Mouse (Mus musculus) adrenal gland, postnatal 0 days (tissue): Measurements from ENCODE around the gene Jagn1. TPM values are rescaled to one million over a fixed set of nuclear protein-coding genes. Genes with fewer than 3 reads are reported as not detected.

ENCODE experiments used
- microRNA-seq: library from miRNA; unstranded; fragments of <30 nt; microRNA quantifications from one replicate; pipeline ENCODE4, GENCODE M21; 2016; ENCODE audit warnings: borderline replicate concordance; ENCODE audit not compliant: insufficient number of aligned reads
- polyA plus RNA-seq: library from polyadenylated mRNA; unstranded; fragments of >200 nt; fragmentation: Nextera tagmentation; extraction: Ambion mirVana; gene quantifications from 2 replicates; pipeline ENCODE4 v1.2.1, GENCODE M21; 2015

Gene Jagn1
- polyA plus RNA-seq: 62.6 and 65.0 TPM in 2 replicates

DNA sequence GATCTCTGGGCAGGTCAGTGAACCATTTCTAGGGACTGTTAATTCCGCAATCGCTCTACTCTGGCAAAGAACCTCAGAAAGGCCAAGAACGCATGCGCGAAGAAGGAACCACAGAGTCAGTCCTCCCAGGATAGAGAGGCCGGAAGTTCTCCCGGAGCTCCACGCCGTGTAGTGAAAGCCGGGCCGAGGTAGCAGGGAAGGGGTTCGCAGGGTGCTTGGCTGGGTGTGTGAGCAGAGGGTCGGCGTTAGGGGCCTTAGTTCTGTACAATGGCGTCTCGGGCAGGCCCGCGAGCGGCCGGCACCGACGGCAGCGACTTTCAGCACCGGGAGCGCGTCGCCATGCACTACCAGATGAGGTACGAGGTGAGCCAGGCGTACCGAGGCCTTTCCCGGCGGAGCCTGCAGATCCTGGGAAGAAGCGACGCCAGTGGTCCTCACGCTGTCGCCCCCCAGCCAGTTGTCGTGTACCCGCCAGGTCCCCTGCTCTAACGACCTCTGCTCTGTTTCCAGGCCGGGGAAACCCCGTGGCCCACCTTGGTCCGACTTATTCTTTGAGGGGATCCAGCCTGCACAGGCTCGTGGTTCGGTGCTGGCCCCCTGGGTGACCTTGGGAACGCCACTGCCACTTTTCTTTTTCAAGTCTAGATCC lies at the start of gene Jagn1:
Gene Jagn1, plus strand, starts transcription at position 128 of the 649 bp plus-strand sequence.

DNA sequence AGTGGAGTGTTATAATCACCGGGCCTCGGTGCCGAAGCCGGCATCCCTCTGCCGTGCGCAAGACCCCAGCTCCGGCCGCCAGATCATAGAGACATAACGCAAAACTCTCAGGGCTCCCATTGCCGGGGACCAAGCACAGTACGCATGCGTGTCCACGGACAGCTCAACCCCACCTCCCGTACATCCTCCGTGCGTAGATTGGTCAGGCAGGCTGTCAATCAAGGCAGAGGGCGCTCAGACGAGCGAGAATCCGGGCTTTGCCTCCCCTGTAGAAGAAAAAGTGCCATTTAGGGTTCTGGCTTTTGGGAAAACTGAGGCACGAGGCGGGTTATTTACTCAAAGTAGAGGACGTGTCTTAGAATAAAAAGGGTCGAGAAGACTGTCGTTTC lies 23.2 kb upstream of the Jagn1 start, which contains the start of gene Rpusd3:
Gene Rpusd3, minus strand, starts transcription at position 142 of the 389 bp plus-strand sequence.

DNA sequence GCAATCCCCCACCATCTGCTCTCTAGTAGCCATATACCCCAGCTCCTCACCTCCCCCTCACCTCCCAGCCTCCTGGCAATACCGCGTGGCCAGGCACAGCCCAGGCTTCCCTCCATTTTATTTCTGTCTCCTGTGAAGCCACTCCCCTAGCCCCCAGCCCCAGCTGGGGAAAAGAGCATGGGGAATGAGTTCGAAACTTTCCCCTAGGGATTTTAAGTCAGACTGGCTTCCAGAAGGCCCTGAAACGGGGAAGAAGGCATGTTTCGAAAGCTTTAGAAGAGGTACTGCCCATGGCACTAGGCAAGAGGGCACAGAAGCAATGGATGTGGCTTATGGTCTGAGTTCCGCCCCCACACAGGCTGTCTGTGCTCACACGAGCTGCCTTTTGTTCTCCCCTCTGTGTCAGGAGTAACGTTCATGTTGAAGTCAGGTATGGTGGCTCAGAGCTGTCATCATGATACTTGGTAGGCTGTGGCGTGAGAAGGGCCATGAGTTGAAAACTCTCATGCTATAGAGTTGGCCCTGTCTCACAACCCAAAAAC lies 6.6 kb upstream of the Jagn1 start, which contains the start of gene Cidec:
Gene Cidec, minus strand, starts transcription at position 97 of the 542 bp plus-strand sequence.

DNA sequence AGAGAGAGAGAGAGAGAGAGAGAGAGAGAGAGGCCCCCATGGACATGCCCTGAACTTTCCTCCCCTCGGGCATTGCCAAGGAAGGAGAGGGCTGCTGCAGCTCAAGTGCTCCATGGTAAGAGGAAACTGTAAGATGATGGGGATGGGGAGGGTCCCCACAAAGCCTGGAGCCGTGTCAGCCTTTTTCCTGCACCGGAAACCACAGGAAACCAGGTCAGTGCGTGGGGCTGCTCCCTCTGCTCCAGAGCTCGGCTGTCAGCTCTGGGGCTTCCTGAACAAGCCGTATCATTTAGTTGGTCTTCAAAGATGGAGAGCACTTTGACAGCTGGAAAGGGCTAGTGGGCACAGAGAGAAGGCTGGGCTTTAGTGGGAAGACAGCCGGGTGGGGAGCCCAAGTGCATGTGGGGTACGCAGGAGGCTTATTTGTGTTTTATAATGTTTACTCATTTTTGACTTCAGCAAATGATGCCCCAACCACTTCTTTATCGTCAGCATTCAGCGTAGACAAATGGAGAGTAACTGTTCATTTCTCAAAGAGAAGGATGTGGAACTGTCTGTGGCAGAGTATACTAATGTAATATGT lies 15.7 kb downstream of the Jagn1 start, which contains the start of gene Il17re:
Gene Il17re, plus strand, starts transcription at position 533 of the 583 bp plus-strand sequence.

DNA sequence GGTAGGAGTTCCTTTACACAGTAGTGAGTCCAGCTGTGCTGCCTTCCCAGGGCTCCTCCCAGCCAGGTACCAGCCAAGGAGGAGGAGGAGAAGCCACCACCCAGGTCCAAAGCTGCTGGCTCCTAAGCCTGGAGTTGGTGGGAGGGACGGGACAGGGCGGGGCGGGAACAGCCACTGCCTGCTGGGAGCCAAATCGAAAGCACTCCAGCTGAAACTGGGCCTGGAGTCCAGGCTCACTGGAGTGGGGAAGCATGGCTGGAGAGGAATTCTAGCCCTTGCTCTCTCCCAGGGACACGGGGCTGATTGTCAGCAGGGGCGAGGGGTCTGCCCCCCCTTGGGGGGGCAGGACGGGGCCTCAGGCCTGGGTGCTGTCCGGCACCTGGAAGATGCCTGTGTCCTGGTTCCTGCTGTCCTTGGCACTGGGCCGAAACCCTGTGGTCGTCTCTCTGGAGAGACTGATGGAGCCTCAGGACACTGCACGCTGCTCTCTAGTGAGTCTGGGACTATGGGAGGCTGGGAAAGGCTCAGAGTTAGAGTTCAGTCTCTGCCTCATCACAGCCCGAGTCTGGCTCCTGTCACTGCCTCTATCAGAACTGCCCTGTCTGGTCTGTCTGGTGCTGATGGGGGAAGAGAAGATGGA lies 29.0 kb downstream of the Jagn1 start, which contains the start of gene Il17rc:
Gene Il17rc, plus strand, starts transcription at position 131 of the 640 bp plus-strand sequence.

DNA sequence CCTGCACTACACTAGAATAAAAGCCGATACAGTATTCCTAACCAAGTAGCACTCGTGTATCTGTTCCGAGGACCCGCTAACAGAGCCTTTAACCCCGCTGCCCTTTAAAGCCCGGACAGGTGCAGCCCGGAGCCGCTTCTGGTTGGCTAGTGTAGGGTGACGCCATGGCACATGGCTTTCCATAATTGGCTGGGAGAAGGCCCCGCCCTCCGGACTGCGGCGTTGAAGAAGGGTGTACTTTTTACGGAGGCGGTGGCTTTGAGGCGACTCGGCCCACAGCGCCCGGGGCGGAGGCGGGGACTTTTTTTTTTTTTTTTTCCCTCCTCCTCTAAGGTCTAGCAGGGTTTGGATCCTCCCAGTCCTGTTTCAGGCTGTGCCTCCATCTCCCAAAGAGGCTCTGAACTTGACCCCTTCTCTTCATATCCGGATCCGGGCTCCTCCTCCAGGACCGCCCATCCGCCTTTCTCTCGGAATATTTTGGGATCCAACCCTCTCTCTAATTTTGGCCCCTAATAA lies 40.8 kb downstream of the Jagn1 start, which contains the start of gene Creld1:
Gene Creld1, plus strand, starts transcription at position 198 of the 516 bp plus-strand sequence.

Small RNAs within 50 kb of the gene (microRNA-seq; reads per million reads assigned to microRNA genes)
- not detected for gene Gm24387

Other genes starting within 250 kb of the Jagn1 start
- gene Lhfpl4, start 247.2 kb upstream of the Jagn1 start, polyA plus RNA-seq: 4.2 and 6.2 TPM in 2 replicates
- gene Mtmr14, start 204.7 kb upstream of the Jagn1 start, polyA plus RNA-seq: 30.8 and 32.0 TPM in 2 replicates
- gene Cpne9, start 160.3 kb upstream of the Jagn1 start, polyA plus RNA-seq: 0.11 TPM in 2 replicates
- gene Brpf1, start 135.4 kb upstream of the Jagn1 start, polyA plus RNA-seq: 7.2 and 9.8 TPM in 2 replicates
- gene Ogg1, start 115.6 kb upstream of the Jagn1 start, polyA plus RNA-seq: 12.6 and 15.8 TPM in 2 replicates
- gene Camk1, start 98.6 kb upstream of the Jagn1 start, polyA plus RNA-seq: 101 and 105 TPM in 2 replicates
- gene Tada3, start 64.7 kb upstream of the Jagn1 start, polyA plus RNA-seq: 28.2 and 43.4 TPM in 2 replicates
- gene Arpc4, start 64.5 kb upstream of the Jagn1 start, polyA plus RNA-seq: 282 and 330 TPM in 2 replicates
- 1.4 and 1.8 TPM in 2 replicates for gene Ttll3, start 53.3 kb upstream of the Jagn1 start, polyA plus RNA-seq
- 8.8 and 15.2 TPM in 2 replicates for gene Rpusd3, start 23.2 kb upstream of the Jagn1 start, polyA plus RNA-seq
- gene Cidec, start 6.8 kb upstream of the Jagn1 start, polyA plus RNA-seq: 1.2 and 2.2 TPM in 2 replicates
- gene Il17re, start 15.9 kb downstream of the Jagn1 start, polyA plus RNA-seq: 2.0 and 2.7 TPM in 2 replicates
- 16.6 and 22.4 TPM in 2 replicates for gene Il17rc, start 28.9 kb downstream of the Jagn1 start, polyA plus RNA-seq
- 26.5 and 32.6 TPM in 2 replicates for gene Creld1, start 40.7 kb downstream of the Jagn1 start, polyA plus RNA-seq
- 0.62 and 0.69 TPM in 2 replicates for gene Prrt3, start 59.4 kb downstream of the Jagn1 start, polyA plus RNA-seq
- gene Emc3, start 89.1 kb downstream of the Jagn1 start, polyA plus RNA-seq: 107 and 145 TPM in 2 replicates
- 2.4 and 3.5 TPM in 2 replicates for gene Fancd2, start 89.1 kb downstream of the Jagn1 start, polyA plus RNA-seq
- gene Fancd2os, start 158.1 kb downstream of the Jagn1 start, polyA plus RNA-seq: 0.49 and 0.65 TPM in 2 replicates
- gene Brk1, start 162.2 kb downstream of the Jagn1 start, polyA plus RNA-seq: 300 and 360 TPM in 2 replicates
- gene Vhl, start 181.4 kb downstream of the Jagn1 start, polyA plus RNA-seq: 37.0 and 43.4 TPM in 2 replicates
- gene Irak2, start 195.9 kb downstream of the Jagn1 start, polyA plus RNA-seq: 5.2 and 6.3 TPM in 2 replicates